Mouse (Mus musculus) erythroid progenitor cell, adult 5-6 weeks (primary cell): ENCODE data around the gene Rpl10a. TPM values are rescaled to one million over a fixed set of nuclear protein-coding genes. Genes with fewer than 3 reads are reported as not detected.
"Not testable (repeated sequence)": the region's sequence is repeated elsewhere in the genome, so short reads cannot be mapped to it uniquely, and the experiment has no call there.

ENCODE experiments used
- ATAC-seq: replicated peaks from 2 replicates; pipeline ENCODE4 v1.8.0; 2016; ENCODE audit warnings: moderate number of reproducible peaks, mild to moderate bottlenecking, moderate TSS enrichment, inconsistent platforms; ENCODE audit not compliant: poor library complexity, low FRiP score, severe bottlenecking
- total RNA-seq, 2 experiments: library from RNA; stranded (forward) in 1 of 2; stranded (reverse) in 1 of 2; fragments of 150-400 nt in 1 of 2; fragments of 186-747, 209-891 nt in 1 of 2; gene quantifications; 2 replicates each; pipeline versions ENCODE4 v1.2.3 to v1.2.4; 2015 to 2017; ENCODE audit warnings: low replicate concordance in 2 of 2

Rpl10a gene
- total RNA-seq, 2 experiments from 2014 or later = 184 to 515 TPM

DNA sequence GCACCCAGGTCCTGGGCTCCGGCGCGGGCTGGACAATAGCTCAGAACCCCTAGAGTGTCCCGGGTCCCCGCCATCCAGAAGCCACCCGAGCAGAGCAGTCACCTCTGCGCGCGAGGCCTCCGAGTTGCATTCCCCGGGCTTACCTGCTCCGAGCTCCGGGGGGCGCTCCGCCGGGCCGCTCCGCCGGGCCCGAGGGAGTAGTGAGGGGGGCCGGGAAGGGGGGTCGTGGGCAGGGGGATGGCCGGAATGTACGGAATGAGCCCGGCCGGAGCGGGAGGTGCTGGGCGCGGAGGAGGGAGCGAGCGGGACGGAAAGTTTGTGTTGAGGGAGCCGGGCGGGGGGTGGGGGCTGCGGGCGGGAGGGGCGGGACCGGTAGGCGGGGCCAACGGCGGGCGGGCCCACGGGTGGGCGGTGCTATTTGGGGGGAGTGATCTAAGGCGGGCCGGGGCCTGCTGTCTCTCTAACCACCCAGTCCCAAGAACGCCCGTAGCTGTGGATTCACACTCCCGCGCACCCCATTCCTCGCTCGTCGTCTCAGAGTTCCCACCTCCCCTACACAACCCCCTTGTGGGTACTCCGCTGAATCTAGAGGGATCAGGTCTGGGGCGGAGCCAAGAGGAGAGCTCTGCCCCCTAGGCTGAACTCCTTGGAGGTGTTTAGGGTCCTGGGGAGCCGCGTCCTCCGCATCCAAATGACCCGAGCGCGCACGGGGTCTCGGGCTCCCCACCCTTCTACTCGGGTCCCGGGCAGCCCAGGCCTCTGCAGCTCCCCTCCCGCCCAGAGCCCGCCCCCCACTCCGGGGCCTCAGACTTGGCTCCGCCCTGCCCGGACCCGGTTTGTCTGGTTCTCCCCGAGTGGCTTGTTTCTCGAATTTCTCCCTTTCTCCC, 22.4 kb downstream of the Rpl10a start, which contains the start of gene Tead3:
TSS of gene Tead3 (minus strand) at position 352 of the 887 bp plus-strand sequence.
- no peak for ATAC-seq

- ATAC-seq = no peak
These were observed 23.2 kb downstream of the Rpl10a start for GRCm38 (mm10) chr17:28351353-28351890.

DNA sequence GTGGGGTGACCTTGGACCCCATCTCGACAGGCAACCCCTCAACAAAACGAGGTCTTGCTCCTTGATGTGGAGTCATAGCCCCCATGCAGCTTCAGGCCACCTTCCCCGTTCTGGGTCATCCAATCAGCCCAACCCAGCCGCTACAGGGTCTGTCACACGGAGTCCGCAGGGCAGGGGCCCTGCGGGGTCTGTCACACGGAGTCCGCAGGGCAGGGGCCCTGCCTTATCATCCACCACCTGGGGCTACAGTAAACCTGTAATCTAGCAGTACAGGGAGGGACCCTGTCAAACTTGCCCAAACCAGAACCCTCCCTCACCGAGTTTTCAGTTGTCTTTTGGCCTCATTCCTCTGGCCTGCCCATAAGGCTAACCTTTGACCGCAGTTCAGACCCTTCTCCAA, 23.7 kb downstream of the Rpl10a start:
- no peak for ATAC-seq

GRCm38 (mm10) chr17:28355871-28356270, 27.6 kb downstream of the Rpl10a start:
- no peak for ATAC-seq

GRCm38 (mm10) chr17:28358576-28359261, 30.4 kb downstream of the Rpl10a start:
- ATAC-seq = not testable (repeated sequence)

DNA sequence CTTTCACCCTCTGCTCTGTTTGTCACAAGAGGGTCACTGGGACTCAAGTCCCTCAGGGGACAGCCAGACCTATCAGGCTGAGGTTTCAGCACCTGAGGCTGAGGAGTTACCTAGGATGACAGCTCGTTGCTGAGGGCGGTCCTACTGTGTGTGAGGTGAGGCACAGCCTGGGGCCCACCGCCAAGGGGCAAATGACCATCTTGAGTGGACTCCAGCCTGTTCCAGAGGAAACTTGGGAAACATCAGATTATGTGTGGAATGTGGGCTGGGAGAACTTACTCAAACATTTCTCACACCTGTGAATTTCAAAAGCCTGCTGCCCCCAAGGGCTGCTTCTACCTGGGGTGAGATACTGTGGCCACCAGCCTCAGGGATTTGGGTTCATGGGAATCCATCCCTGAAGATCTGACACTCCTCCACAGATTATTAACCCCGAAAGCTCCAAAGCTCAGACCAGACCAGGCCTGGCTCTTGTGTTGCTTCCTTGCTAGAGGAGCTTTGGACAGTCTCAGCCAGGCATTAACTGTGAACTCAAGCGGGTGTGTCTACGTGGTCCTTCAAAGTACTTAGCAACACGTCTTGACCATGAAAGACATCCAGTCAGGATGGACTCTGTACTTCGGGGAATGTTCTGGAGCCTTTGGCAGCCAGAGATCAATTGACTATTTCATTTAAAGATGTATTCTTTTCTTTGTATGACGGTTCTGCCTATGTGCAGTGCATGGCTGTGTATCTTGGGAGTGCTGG, 32.4 kb downstream of the Rpl10a start:
- no peak for ATAC-seq

- ATAC-seq = no peak
These were observed 33.8 kb downstream of the Rpl10a start for GRCm38 (mm10) chr17:28361921-28362652.

GRCm38 (mm10) chr17:28362653-28363292, 34.5 kb downstream of the Rpl10a start:
- no peak for ATAC-seq

GRCm38 (mm10) chr17:28363507-28363906, 35.2 kb downstream of the Rpl10a start:
- ATAC-seq = no peak

DNA sequence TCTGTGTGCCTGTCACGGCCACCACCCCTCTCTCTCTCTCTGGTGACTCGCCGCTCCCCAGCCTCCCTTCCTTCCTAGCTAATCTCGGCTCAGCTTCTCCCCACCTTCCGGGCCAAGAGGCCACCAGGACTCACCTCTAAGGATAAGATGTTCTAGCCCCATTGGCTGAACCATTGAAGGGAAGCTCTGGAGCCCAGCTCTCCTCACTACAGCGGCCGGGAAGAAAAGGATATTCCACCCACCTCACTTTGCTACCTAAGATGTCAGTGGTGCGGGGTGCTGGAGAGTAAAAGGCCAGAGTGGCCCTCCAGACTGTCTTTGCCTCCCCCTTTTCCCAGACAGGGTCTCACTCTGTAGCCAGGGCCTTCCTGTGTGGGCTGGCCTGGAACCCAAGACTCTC, 36.9 kb downstream of the Rpl10a start, which contains the start of gene Tulp1:
TSS of gene Tulp1 (minus strand) at position 101 of the 400 bp plus-strand sequence.
- ATAC-seq = no peak

DNA sequence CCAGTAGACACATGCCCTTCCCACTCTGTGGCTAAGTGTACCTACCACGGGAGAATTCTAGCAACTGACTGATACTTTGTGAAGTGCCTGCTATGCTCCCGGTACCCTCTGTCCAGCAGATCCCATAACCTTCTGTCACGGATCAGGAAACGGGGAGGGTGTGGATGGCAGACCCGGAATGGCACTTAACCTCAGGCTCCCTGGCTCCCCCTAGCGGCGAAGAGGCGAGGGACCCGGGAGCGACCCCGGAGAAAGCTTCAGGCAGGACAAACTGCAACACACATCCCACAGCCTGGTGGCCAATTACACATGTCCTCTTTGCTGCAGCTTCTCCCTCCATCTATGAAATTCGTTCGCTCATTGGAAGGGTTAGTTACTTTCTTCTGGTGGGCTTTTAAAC, 40.2 kb downstream of the Rpl10a start:
- ATAC-seq = 0 out of 2 replicates have a peak, but pooled peaks have one; percentile 52

- ATAC-seq = no peak
These were observed 40.8 kb downstream of the Rpl10a start for GRCm38 (mm10) chr17:28369056-28369455.

- ATAC-seq = no peak
These were observed 43.0 kb downstream of the Rpl10a start for GRCm38 (mm10) chr17:28371286-28371685.

DNA sequence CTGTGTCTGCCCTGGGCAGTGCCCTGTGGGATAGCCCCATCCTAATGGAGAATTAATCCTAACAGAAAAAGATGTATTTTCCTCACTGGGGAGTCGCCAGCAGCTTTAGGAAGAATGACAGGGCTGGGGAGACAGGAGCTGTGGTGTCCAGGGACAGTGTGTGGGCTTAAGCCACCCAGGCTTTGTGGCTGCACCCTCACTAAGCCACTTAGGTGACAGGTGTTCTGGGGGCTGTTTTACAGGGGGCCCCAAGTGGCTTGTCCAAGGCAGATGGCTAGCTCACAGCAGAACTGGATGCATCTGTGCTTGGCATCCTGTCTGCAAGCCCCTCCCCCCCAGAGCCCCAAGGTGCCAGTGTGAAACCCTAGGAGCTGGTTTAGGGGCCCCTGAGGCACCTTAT, 43.7 kb downstream of the Rpl10a start:
- ATAC-seq = no peak

GRCm38 (mm10) chr17:28373821-28374220, 45.5 kb downstream of the Rpl10a start:
- peak; percentile 80 for ATAC-seq

- ATAC-seq = no peak
These were observed 46.2 kb downstream of the Rpl10a start for GRCm38 (mm10) chr17:28374494-28374893.

- ATAC-seq = no peak
These were observed 47.4 kb downstream of the Rpl10a start for GRCm38 (mm10) chr17:28375592-28376061.

DNA sequence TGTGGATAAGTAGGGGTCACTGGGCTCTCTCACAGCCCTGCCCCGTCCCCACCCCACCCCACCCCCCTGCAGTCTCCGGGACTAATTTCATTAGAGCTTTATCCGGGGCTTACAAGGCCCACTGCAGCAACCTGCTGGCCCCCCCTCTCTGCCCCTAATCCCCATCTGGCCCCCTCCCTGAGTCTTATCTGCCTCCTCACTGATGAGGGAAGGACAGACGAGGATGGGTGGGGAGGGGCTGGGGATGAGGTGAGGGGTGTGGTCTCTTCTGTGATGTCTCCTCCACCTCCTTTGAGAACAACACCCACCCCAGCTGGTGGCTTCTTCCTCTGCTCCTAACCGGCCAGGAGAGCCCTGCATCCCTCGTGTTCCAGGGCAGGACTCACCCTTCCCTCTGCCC, 52.0 kb downstream of the Rpl10a start:
- ATAC-seq = no peak
